Mouse (Mus musculus) cortical plate, adult 2 months (tissue): ENCODE results near the gene Foxe1.

Experiments used
- CTCF ChIP-seq: fragments of 200-500 bp; IDR thresholded peaks from 2 replicates; pipeline ENCODE4 v1.5.1; 2011; ENCODE audit warnings: mild to moderate bottlenecking, control low read depth, low read length; ENCODE audit not compliant: insufficient read depth; ENCODE audit errors: extremely low read depth
- POLR2A ChIP-seq: fragments of 200-500 bp; IDR thresholded peaks from 2 replicates; pipeline ENCODE4 v1.6.1; 2011; ENCODE audit warnings: mild to moderate bottlenecking, low read length, control low read depth; ENCODE audit not compliant: insufficient read depth; ENCODE audit errors: extremely low read depth

GRCm38 (mm10) chr4:46343596-46344260 is at the start of gene Foxe1:
- no peak for TF ChIP-seq POLR2A
- no peak for TF ChIP-seq CTCF
